Mouse (Mus musculus): Measurements from ENCODE around the gene Cdk6.
"Not testable (repeated sequence)": the region's sequence is repeated elsewhere in the genome, so short reads cannot be mapped to it uniquely, and the experiment has no call there.

Cdk6 gene

GRCm38 (mm10) chr5:3433131-3433700 lies 91.9 kb downstream of the Cdk6 start:
- DNase-seq (ENCODE audit: low spot score in 2 of 2): not testable (repeated sequence)

DNA sequence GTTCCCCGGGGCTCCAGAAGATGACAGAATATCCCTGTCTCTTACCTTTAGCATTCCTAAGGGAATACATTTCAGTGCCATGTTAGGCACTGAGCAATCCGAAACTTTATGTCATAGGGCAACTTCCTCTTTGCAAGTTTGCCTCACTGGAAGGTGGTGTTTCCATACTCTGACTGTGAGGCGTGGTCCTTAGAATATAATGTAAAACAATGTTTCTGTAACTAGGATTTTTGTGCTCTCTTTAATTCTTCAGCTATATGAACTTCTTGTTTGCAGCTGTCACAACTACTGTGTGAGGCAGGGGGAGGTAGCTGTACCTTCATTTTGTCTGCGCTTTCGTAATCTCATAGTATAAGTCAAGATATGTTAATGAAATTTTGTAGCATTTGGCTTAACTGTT lies 92.8 kb downstream of the Cdk6 start:
- not testable (repeated sequence) for DNase-seq (ENCODE audit: low spot score in 2 of 2)

DNA sequence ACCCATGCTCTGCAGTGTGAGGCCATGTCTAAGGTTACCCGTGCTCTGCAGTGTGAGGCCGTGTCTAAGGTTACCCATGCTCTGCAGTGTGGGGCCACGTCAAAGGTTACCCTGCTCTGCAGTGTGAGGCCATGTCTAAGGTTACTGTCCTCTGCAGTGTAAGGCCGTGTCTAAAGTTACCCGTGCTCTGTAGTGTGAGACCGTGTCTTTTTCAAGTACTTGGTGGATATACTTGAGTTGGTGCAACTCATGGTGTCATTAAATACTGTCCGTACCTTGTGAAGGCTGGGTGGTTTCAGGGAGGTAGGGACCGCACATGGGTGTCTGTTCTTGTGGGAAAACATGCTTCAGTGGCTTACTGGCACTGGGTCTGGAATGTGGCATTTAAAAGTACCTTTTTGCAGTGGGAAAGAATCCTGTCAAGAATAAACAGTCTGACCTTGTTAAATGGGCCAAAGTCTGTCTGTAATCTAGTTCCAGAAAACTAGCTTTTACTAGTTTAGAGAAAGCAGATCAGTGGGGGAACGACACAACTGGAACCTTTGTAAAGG lies 97.2 kb downstream of the Cdk6 start:
- not testable (repeated sequence) for DNase-seq (ENCODE audit: low spot score in 2 of 2)

DNA sequence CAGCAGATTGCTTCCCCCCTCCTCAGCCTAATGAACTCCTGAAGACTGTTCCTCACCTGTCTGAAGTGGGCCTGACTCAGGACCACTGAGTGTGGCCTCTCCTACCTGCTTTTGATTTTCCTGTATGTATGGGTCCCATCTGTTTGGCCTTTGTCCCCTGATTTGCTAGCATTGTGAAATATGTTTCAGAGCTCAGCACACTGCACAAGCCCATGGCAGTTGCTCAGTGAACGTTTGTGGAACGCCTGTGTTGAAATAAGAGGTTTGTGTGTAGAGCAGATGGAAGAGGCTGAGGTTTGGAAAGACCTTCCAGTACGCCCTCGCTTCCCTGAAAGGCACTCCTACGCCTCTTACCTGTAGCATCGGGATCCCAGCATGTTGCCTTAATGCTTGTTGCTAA lies 98.1 kb downstream of the Cdk6 start:
- DNase-seq (ENCODE audit: low spot score in 2 of 2): not testable (repeated sequence)

DNA sequence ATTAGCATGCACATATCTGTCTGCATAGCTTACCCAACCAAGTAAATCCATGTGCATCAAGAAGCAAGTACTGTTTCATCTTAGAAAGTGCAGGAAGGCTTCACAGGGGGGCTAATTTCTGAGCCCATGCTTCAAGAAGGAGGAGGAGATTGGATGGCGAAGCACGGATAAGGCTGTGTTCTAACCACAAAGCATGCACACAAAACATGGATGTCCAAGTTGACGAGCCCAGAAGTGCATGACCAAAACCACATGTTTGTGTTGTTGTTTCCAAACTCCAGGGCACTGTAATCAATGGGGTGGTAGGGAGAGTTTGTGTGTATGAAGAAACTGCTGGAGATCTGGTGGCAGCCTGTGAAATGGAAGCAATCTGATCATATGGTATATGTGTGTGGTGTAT lies 101.2 kb downstream of the Cdk6 start:
- not testable (repeated sequence) for DNase-seq (ENCODE audit: low spot score in 2 of 2)

DNA sequence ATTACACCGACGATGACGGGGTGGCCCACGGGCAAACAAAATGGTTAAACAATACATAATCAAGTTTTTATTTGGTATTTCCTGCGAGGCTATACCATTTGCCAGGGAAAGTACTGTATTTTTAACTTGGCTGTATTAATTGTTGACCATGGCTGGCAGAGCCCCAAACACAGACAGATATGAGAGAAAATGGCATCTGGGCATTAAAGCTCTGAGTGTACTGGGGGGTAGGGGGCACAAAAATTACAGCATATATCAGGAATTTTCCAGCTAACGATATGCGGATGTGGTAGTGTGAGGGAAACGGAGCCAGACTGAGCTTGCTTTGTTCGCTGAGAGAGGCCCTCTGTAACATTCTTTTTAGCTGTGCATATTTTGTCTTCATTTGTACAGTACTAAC lies 109.9 kb downstream of the Cdk6 start:
- DNase-seq (ENCODE audit: low spot score in 2 of 2): not testable (repeated sequence)

DNA sequence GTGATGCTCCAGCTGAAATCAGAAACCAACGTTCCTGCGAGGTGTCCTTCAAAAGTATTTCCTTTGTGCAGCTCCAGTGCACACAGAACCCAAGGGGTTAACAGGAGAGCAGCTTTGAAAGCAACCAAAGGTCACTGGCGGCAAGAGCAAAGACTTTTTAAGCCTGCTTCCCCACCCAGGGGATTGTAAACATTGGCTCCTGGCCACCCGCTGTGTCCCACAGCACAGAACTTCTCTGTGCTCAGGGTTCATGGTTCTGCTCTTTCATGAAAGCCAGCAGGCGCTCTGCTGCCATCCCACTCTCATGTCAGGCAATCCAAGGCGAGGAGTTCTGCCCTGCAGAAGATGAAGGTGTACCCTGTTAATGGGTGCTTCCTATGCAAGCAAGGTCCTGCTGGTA lies 112.7 kb downstream of the Cdk6 start:
- not testable (repeated sequence) for DNase-seq (ENCODE audit: low spot score in 2 of 2)

DNA sequence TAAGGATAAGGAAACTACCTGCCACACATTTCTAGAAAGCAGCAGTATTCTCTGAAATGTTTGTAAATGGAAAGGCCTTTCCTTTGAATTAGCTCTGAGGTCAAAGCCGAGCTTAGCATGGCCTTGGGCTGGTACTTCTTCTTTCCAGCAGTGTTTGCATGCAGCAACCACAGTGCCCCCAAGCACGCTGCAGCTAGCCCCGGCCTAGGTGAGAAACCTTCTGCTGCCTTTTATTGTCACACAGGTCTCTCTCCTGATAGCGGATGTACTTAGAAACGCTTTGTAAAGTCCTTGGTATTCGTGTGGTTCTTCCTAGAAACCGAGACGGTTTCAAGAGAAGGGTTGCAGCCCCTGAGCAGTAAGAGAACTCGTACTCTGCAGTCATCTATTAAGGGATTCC lies 119.6 kb downstream of the Cdk6 start:
- no peak for DNase-seq (ENCODE audit: low spot score in 2 of 2)

GRCm38 (mm10) chr5:3461401-3461800 lies 120.1 kb downstream of the Cdk6 start:
- DNase-seq (ENCODE audit: low spot score in 2 of 2): no peak

DNA sequence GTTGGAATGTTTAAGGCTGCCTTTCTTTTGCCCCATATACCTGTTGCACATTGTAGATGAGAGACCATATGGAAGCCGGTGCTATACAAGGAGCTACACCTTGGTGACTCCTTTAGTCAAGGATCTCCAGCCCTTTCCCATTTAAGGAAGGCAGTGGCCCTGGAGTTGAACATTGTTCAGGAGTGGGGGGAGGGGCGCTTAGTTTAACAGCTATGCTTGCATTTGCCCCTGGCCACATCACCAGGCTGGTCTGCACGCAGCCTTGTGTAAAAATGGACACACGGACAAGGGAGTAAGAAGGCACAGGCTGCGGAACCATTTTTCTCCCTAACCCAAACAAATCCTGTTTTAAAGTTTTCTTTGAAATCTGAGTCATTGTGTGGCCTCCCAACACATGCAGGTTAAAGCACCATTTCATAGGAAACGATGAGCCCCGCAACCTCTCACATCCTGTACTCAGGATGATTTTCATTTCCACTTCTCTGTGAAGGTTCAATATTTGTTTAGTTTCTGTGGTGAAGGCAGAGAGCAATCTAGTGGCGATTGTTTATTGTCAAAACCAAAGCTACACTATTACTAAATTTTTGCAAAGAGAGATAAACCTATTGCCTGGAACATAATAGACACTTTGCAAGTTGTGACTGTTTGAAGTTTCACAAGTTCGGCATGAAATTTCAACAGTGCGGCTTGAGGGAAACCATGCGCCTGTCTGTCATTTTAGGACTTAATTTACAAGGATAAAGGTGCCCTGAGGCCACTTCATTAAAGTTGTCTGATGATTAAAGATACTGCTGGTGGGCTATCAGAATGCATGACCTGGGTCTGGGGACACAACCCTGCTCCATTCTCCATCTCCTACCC lies 121.8 kb downstream of the Cdk6 start:
- no peak for DNase-seq (ENCODE audit: low spot score in 2 of 2)

GRCm38 (mm10) chr5:3463758-3464157 lies 122.5 kb downstream of the Cdk6 start:
- no peak for DNase-seq (ENCODE audit: low spot score in 2 of 2)

DNA sequence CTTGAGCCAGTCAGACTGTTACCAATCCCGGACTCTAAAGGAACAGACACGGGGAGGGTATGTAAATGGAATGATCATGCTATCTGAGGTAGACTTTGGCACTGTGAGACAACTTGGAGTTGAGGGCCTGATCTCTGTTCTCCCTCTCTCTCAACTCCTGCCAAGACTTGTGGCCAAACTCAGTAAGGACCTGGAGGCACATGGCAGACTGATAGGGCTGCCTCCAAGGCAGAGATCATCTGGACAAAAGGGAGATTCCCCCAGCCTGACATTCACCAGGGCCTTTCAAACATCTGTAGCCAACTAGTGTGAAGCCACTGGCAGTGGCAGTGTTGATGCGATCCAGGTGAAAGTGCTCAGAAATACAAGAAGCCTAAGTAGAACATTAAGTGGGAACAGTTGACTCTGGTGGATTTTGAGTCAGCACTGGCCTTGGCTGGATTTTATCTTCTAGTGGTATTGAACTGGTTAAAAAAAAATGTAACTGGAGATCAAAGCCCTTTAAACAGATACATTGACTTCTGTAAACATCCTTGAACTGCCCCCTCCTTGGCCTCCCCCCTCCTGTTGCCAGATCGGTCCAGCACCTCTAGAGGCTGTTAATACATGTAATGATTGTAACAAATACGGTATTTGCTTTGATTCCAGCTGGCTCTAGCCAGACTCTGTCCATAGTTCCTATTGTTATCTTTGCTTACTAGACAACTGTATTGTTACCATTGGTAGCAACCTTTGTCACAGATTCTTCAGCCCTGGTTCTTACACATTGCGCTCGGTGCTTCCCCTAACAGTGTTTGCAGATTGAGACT lies 125.0 kb downstream of the Cdk6 start:
- no peak for DNase-seq (ENCODE audit: low spot score in 2 of 2)

DNA sequence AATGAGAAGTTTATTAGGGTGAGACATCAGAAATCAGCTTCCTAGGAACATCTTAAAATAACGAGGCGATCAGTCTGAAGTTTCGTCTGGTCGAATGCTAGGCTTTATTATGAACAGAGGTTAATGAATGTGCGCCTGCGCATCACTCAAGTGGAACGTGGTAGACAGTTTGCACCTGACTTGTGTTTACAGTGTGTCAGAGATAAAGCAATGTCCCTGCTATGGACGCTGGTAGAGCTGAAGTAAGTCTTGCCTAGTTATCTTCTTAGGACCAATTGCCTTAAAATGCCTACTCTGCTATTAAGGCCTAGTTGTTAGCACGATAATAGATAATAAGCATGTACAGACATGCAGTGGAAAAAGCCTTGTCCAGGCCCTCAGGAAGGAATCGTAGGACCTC lies 129.6 kb downstream of the Cdk6 start:
- DNase-seq (ENCODE audit: low spot score in 2 of 2): no peak

- no peak for DNase-seq (ENCODE audit: low spot score in 2 of 2)
Measured at GRCm38 (mm10) chr5:3472311-3473156, 131.2 kb downstream of the Cdk6 start.

DNA sequence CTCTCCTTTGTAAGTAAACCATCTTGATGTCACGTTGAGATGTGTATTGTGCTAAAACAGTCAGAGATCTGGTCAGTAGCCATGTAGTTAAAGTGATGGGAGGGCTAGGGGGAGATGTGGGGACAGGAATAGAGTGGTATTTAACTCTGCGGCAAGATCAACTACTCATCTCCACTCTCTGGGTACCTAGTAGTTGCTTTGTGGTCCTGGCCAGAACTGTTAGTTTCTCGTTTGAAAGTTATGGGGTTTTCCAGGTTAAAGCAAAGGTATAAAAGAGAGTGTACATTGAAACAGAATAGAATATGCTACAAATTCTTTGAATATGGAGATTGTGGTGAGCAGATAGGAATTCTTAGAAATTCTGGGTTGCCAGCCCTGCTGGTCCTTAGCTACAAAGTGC lies 136.4 kb downstream of the Cdk6 start:
- DNase-seq (ENCODE audit: low spot score in 2 of 2): no peak

GRCm38 (mm10) chr5:3478216-3478615 lies 136.9 kb downstream of the Cdk6 start:
- no peak for DNase-seq (ENCODE audit: low spot score in 2 of 2)

GRCm38 (mm10) chr5:3479016-3479795 lies 137.9 kb downstream of the Cdk6 start:
- no peak for DNase-seq (ENCODE audit: low spot score in 2 of 2)

GRCm38 (mm10) chr5:3480637-3481395 lies 139.5 kb downstream of the Cdk6 start:
- no peak for DNase-seq (ENCODE audit: low spot score in 2 of 2)

- no peak for DNase-seq (ENCODE audit: low spot score in 2 of 2)
Measured at GRCm38 (mm10) chr5:3482474-3482873, 141.2 kb downstream of the Cdk6 start.
